Mouse (Mus musculus): ENCODE results near the gene Zfp772. TPM values are rescaled to one million over a fixed set of nuclear protein-coding genes. Genes with fewer than 3 reads are reported as not detected.
"Not testable (repeated sequence)": the region's sequence is repeated elsewhere in the genome, so short reads cannot be mapped to it uniquely, and the experiment has no call there.

Gene Zfp772
- 1 to 10 TPM; 7.8 to 8.0 TPM for total RNA-seq (2021)
- long read RNA-seq, experiment 1, partial matches to known transcripts, result 0 of 4 reads
- long read RNA-seq, experiment 1, other reads (novel, unspliced or antisense), result 1 of 4 reads
- long read RNA-seq, experiment 2, partial matches to known transcripts, result 0 of 5 reads
- long read RNA-seq, experiment 2, other reads (novel, unspliced or antisense), result 1 of 5 reads

DNA sequence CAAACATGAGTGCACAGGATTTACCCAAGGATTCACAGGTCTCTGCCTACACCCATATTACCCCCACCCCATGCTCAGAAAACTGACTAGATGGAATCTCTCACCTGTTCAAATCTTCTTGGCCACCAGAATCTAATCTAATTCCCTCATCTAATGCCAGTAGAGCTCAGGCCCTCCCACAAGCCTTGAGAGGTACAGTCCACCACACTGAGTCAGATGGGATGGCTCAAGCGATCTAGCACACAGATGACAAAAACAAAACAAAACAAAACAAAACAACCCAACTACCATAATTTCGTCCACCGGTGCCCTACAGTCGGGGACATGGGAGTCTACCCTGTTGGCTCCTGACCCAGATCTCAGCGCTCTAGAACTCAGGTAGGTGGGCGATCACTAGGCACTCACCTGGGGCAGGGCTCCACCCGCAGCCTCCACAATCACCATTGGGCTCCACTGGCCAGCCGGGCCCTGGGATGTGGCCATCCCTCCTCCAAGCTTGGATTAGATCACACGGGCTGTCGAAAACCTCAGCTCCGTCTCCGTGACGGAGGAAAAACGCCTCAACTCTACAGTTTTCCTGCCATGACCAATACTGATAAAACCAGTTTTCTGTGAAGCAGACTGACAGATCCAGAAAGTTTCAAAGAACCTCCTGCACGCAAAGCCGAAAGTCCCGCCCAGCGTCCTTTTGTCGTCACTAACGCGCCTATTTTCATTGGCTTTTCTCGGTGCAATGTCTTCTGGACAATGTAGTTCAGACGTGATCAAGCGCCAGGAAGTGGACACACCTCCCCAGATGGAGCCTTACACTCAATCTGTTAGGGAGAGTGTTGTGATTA, at the start of gene Zfp772:
Gene Zfp772 (minus strand): TSS at position 686 of the 839 bp plus-strand sequence.
- intact Hi-C loops (cut with DNase I), result not testable (repeated sequence)
- peak; percentile 36 to 51 for DNase-seq (ENCODE audit: low spot score in 2 of 2)

- DNase-seq (ENCODE audit: low spot score in 2 of 2); intact Hi-C loops (cut with DNase I): not testable (repeated sequence)
These were observed 37.4 kb upstream of the Zfp772 start, which contains the start of gene Vmn2r29 for GRCm38 (mm10) chr7:7247228-7247627. Gene Vmn2r29, minus strand, starts transcription at chr7:7247328.

DNA sequence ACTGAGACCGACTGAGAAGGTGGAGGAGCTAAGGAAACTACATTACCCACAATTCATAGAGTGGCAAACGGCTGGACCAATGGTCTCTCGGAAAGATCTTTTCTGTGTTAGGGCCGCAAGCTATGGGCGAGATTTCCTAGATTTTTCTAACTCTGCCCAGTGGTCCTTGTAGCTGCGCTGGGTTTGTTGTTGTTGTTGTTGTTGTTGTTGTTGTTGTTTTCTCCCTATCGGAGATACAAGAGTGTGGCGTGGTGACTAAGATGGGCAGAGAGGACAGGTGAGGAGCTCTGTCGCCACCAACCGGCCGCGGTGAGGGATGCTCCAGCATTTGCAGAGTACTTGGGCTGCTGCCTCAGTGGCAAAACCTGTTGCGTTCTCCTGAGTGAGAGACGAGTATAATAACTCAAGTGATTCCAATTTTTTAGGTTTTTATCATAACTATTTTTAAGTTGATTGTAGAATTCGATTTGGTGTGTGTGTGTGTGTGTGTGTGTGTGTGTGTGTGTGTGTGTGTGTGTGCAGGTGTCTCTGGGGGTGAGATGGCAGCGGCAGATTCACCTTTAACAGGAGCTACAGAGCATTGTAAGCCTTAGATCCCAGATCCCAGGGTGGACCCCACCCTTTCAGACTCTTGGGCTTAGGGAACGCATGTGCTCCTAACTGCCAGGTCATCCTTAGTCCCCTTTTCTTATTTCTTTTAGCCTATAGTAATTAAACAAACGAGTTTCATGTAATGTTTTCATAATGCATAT, 21.4 kb downstream of the Zfp772 start:
- intact Hi-C loops (cut with DNase I), result loop anchor here (5.0 kb wide), 1 partner anchor 51 kb away; the partner anchor contains the start of gene Zfp773
- peak; percentile 77 to 88 for DNase-seq (ENCODE audit: low spot score in 2 of 2)

DNA sequence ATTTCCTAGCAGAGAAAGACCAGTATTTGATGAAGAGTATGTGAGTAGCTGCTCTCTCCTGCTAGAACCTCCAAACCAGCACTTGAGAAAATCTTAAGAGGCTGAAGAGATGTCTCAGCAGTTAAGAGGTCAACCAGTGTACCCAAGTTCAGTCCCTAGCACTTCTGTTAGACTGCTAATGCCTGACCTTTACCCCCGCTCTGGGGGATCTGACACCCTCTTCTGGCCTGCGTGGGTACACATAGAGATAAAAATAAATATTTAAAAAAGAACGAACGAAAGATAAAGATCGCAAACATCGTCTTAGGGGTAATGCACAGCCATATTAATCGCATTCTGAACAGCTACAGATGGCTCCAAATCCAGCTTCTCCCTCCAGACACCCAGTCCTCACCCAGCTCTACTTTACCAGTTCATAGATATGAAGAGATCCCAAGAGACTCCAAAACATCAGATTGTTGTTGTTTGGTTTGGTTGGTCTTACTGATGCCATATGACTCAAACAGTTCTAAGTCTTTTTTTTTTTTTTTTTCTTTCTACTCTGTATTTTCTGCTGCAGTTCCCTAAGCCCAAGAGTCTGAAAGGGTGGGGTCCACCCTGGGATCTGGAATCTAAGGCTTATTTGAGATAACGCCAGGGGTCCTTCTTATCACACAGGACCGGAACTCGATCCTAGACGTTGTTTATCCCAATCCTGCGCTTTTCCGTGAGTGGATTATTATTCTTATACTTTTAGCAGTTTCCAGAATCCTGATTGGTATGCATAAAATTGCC, 22.2 kb downstream of the Zfp772 start:
- intact Hi-C loops (cut with DNase I), result loop anchor here (5.0 kb wide), 1 partner anchor 50 kb away; the partner anchor contains the start of gene Zfp773
- no peak for DNase-seq (ENCODE audit: low spot score in 2 of 2)

DNA sequence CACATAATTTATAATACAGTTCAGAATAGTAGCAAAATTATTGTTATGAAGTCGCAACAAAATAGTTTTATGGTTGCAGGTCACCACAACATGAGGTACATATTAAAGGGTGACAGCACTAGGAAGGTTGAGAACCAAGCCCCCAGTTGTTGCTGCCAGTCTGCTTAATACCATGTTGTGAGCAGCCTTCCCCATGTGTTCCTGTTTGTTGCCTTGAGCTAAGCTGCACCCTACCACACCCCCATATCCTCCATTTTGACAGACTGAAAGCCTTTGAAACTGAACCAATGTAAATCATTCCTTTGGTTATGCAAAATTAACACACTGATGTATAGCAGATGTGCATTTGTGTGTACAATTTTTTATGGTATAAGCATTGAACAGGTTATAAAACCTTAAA, 23.9 kb downstream of the Zfp772 start:
- intact Hi-C loops (cut with DNase I), result loop anchor here (1.0 to 5.0 kb wide), 2 partner anchors 15 to 49 kb away; partner anchors contain the start of genes Zfp418 and Zfp773
- no peak for DNase-seq (ENCODE audit: low spot score in 2 of 2)

DNA sequence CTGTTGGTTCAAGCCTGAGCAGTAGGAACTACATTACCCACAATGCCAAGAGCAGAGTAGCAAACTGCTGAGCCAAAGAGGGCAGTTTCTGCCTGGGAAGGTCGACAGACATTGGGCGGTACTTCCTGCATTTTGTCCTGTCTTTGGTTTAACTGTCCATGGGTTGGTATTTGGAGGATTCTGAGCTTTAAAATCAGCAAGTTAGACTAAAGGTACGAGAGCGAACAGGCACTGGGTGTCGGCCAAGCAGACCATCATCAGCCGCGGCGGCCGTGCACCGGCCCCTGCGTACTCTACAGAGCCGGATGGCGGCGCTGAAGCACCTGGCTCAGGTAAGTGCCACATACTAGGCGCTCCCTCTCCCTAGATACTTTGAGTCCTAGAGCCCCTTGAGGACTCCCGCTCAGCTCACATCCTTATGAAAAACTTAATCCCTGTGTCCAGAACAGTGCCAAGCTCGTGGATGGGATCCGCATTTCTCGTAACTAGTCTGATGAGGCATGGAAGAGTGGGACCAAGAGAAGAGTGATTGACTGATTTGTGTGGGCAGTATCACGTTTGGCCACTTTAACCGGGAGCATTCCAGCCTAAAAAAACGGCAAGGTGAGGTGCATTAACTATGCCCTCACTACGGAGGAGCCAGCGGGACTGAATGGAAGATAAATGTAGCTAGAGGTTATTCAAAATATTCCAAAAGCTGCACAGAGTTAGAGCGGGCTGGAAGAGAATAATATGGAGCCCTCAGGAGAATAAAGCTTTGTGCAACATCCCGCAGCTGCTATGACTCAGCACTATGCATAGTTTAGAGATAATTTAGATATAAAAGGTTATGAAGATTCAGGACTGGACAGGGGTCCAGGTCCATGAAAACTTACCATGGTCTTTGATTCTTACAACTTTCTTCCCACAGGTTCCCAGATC, 38.3 kb downstream of the Zfp772 start, which contains the start of gene Zfp418:
Gene Zfp418 (plus strand): TSS at position 104 of the 921 bp plus-strand sequence.
- DNase-seq (ENCODE audit: low spot score in 2 of 2), result peak; percentile 55 to 77
- intact Hi-C loops (cut with DNase I), result loop anchor here (1.0 to 5.0 kb wide), 2 partner anchors 15 to 49 kb away; partner anchors contain the start of gene Zfp954

Other genes starting within 250 kb of the Zfp772 start
- not detected for gene Aurkc, start 214.7 kb downstream of the Zfp772 start, total RNA-seq (2021)
- 10 to 100 TPM; 11.8 to 13.0 TPM for gene Zfp954, start 88.5 kb downstream of the Zfp772 start, total RNA-seq (2021)
- 1 to 10 TPM; 1.5 to 2.0 TPM for gene Zfp773, start 73.2 kb downstream of the Zfp772 start, total RNA-seq (2021)
- 1 to 10 TPM; 5.0 to 6.2 TPM for gene Zfp418, start 38.7 kb downstream of the Zfp772 start, total RNA-seq (2021)
- 1 to 10 TPM; 1.4 to 1.8 TPM for gene Vmn2r29, start 37.3 kb upstream of the Zfp772 start, total RNA-seq (2021)
- 10 to 100 TPM in 1 of 2 experiments, 1 to 10 TPM in 1; 9.4 to 11.2 TPM for gene Gm45844, start 68.3 kb upstream of the Zfp772 start, total RNA-seq (2021)
- 100 to 1,000 TPM; 156 TPM for gene Clcn4, start 90.9 kb upstream of the Zfp772 start, total RNA-seq (2021)
- gene Vmn2r30, start 127.6 kb upstream of the Zfp772 start, total RNA-seq (2021), result under 1 TPM in 1 of 2 experiments, not detected in 1; 0.13 TPM
- gene Gm45783, start 164.6 kb upstream of the Zfp772 start, total RNA-seq (2021), result not detected
- not detected for gene Vmn2r31, start 189.7 kb upstream of the Zfp772 start, total RNA-seq (2021)

All from left cerebral cortex, postnatal 14 days (tissue).